Mouse (Mus musculus): ENCODE results near the gene Btbd7. TPM values are rescaled to one million over a fixed set of nuclear protein-coding genes. Genes with fewer than 3 reads are reported as not detected.

The Btbd7 gene
- polyA plus RNA-seq, 1 experiment from 2014 or later: 14.0 TPM

DNA sequence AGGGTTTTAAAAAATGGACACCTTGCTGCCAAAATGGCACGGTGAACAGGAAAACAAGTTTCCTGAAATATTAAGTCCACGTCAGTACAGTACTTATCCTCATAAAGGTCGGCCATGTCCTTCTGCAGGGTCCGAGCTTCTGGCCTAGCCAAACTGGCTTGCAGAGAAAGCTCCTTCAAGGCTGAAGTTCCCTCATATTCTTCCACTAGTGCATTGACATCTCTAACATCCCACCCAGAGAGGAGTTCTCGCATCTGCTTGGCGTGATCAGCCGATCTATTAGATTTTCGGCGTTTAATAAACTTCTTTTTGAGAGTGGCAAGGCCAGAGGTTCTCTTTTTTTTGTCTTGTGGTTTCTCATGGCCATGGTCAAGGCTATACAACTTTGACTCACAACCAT, 40.0 kb downstream of the Btbd7 start:
- no peak overlapping the region for H3K4me3 ChIP-seq
- H3K4me1 ChIP-seq (replicated peaks): no peaks in the 10 kb centered on the region
- 97% methylated on average over 9 of the region's 9 CpGs for WGBS
- H3K9ac ChIP-seq: no peak overlapping the region
- no peak overlapping the region for H3K27ac ChIP-seq (replicated peaks)
- H3K36me3 ChIP-seq: peaks cover 22% of the 10 kb centered on the region
- no peak overlapping the region for H3K4me2 ChIP-seq
- no peaks in the 10 kb centered on the region for H3K9me3 ChIP-seq
- ATAC-seq (ENCODE audit: low read depth): no peak
- no peaks in the 10 kb centered on the region for H3K27me3 ChIP-seq

DNA sequence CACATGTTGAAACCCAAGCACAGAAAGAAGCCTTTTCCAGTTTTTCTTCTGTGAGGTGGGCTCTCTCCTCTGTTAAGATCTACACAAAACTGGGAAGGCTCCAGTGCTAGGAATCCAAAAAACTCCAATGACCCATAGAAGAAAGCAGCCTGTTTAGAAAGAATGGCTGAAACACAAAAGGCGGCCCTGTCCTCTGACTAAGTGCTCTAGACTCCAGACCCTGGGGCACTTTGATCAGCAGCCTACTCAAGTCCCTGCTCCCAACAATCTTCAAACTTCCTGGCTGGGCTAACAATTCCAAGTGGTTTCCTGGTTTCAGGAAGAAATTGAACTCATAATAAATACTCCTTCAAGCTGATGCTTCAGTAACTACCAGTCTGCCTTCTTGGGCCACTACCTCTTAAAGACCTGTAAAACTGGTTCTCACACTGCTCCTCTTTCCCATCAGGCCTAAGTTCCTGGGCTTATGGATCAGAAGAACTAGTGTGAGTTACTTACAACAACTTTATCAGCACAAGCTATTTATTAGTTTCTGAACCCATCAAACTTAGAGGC, 45.4 kb downstream of the Btbd7 start:
- Histone ChIP-seq H3K9ac (no peak overlapping the region), H3K9me3 (no peaks in the 10 kb centered on the region), H3K27ac (replicated peaks) (no peak overlapping the region), H3K36me3 (peaks cover 5% of the 10 kb centered on the region), H3K4me2 (no peak overlapping the region), H3K4me3 (no peak overlapping the region), H3K4me1 (replicated peaks) (no peaks in the 10 kb centered on the region), H3K27me3 (no peaks in the 10 kb centered on the region)
- ATAC-seq (ENCODE audit: low read depth): no peak
- WGBS: 58% methylated on average over 1 of the region's 1 CpGs

DNA sequence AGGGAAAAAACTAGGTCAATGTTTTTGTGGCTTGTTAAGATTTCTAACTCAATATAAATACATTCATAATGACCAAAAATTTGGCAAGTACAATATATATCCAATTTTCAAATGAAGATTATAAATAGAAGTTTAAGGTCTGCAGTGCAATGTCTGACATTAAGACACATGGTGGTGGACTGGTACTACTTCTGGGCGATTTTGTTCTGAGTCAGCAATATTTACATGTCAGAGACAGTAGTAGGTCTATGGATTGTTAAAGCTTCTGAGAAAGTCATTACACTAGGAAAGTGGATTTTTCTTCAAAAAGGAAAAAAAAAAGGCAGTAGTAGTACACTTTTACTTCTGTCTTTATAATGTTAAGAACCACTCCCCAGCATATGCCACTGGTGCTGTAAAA, 46.4 kb downstream of the Btbd7 start:
- Histone ChIP-seq H3K4me2 (no peak overlapping the region), H3K36me3 (no peaks in the 10 kb centered on the region), H3K9ac (no peak overlapping the region), H3K27ac (replicated peaks) (no peak overlapping the region), H3K4me3 (no peak overlapping the region), H3K9me3 (no peaks in the 10 kb centered on the region), H3K27me3 (no peaks in the 10 kb centered on the region), H3K4me1 (replicated peaks) (no peaks in the 10 kb centered on the region)
- ATAC-seq (ENCODE audit: low read depth): no peak
- WGBS: 88% methylated on average over 1 of the region's 1 CpGs

DNA sequence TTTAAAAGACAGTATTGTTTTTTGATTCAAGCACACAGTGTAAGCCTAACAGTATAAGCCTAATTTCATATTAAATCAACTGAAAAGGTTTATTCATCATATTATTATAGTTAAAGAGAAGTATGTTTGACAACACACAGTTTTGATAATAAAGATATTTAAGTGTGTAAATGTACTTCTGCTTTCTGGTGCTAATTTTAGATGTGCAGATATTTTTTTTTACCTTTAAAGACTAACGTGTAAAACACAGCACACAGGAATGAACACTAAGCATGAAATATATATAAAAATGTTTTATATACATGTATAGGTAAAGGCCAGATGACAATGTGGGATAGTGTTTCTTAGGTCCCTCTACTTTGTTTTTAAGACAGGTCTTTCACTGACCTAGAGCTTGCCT, 51.2 kb downstream of the Btbd7 start:
- 96% methylated on average over 1 of the region's 1 CpGs for WGBS
- Histone ChIP-seq H3K9me3 (no peaks in the 10 kb centered on the region), H3K27me3 (no peaks in the 10 kb centered on the region), H3K36me3 (no peaks in the 10 kb centered on the region), H3K4me1 (replicated peaks) (no peaks in the 10 kb centered on the region), H3K4me2 (no peak overlapping the region), H3K4me3 (no peak overlapping the region), H3K9ac (no peak overlapping the region), H3K27ac (replicated peaks) (no peak overlapping the region)
- ATAC-seq (ENCODE audit: low read depth): no peak

DNA sequence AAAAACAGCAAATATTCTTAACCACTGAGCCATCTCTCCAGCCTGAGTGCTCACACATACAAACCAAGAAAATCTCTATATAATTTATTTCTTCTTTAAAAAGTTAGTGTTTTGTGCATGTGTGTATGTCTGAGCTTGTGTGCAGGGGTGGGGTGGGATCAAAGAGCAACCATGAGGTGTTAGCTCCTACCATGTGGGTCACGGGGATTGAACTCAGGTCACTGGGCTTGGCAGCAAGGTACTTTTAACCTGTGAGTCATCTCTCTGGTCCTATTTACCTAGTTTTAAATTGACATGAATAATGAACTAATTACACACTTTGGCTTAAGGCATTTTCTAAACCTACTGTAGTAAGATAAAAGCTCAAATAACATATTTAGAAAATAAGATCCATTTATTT, 51.9 kb downstream of the Btbd7 start:
- no peaks in the 10 kb centered on the region for H3K36me3 ChIP-seq
- no peaks in the 10 kb centered on the region for H3K27me3 ChIP-seq
- WGBS: 93% methylated on average over 1 of the region's 1 CpGs
- H3K4me2 ChIP-seq: no peak overlapping the region
- H3K27ac ChIP-seq (replicated peaks): no peak overlapping the region
- H3K4me1 ChIP-seq (replicated peaks): no peaks in the 10 kb centered on the region
- H3K9me3 ChIP-seq: no peaks in the 10 kb centered on the region
- no peak overlapping the region for H3K9ac ChIP-seq
- no peak overlapping the region for H3K4me3 ChIP-seq
- ATAC-seq (ENCODE audit: low read depth): no peak

DNA sequence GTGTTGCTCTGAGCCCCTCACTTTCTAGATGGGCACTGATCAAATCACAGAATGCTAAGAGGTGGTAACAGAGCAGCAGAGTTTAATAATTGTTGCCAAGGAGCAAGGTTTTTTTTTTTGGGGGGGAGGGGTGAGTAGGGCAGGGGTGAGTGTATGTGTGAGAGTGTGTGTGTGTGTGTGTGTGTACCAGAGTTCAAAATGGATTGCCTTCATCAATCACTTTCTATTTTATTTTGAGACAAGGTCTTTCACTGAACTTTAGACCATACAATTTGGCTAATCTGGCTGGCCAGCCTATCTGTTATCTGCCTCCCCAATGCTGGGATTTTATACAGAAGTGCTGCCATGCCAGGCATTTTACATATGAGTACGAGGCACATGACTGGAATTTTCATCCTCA, 63.4 kb downstream of the Btbd7 start:
- H3K9me3 ChIP-seq: no peaks in the 10 kb centered on the region
- H3K4me1 ChIP-seq (replicated peaks): no peaks in the 10 kb centered on the region
- no peak overlapping the region for H3K27ac ChIP-seq (replicated peaks)
- H3K36me3 ChIP-seq: peaks cover 25% of the 10 kb centered on the region
- H3K4me3 ChIP-seq: no peak overlapping the region
- H3K4me2 ChIP-seq: no peak overlapping the region
- no peaks in the 10 kb centered on the region for H3K27me3 ChIP-seq
- 65% methylated on average over 1 of the region's 1 CpGs for WGBS
- H3K9ac ChIP-seq: no peak overlapping the region
- ATAC-seq (ENCODE audit: low read depth): no peak

DNA sequence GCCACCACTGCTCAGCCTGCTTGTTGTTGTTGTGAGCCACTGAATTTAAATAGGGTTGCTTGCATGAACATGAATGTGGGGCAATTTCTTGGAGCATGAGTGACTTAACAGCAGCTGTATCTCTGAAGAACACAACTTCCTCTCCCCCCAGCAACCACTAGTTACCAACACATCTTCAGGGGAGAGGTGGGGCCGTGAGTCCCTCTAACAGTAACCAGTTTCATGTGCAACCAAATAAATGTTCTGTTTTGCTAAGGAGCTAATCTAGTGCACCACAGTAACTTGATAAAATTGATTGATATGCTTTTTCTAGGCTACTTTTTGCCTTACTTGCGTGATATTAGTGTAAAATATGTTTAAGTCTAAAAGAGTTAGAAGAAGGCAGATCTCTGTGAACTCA, 78.7 kb downstream of the Btbd7 start:
- no peak overlapping the region for H3K9ac ChIP-seq
- H3K9me3 ChIP-seq: no peaks in the 10 kb centered on the region
- H3K27me3 ChIP-seq: no peaks in the 10 kb centered on the region
- no peak overlapping the region for H3K4me2 ChIP-seq
- 94% methylated on average over 2 of the region's 2 CpGs for WGBS
- H3K27ac ChIP-seq (replicated peaks): no peak overlapping the region
- peaks cover 30% of the 10 kb centered on the region for H3K36me3 ChIP-seq
- no peaks in the 10 kb centered on the region for H3K4me1 ChIP-seq (replicated peaks)
- no peak for ATAC-seq (ENCODE audit: low read depth)
- H3K4me3 ChIP-seq: no peak overlapping the region

DNA sequence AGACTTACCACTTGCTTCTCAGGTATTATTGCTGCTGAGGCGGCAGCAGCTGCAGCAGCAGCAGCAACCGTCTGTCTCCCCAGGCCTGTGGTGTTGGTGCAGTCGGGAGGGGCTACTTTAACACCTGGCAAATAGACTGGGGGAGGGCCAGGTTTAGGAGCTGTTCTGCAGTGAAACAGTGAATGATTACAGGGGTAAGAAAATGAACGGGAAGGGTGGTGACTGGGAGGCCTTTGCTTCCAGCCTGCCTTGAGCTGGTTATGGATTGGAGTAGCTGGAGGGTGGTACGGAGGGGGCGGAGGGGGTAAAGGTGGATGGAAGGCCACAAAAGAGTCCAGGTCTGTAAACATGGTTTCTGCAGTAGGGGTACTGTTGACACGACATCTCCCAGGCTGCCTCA, 90.3 kb downstream of the Btbd7 start:
- peaks cover 83% of the 10 kb centered on the region for H3K36me3 ChIP-seq
- no peak overlapping the region for H3K4me2 ChIP-seq
- 91% methylated on average over 7 of the region's 7 CpGs for WGBS
- no peak overlapping the region for H3K4me3 ChIP-seq
- H3K9me3 ChIP-seq: no peaks in the 10 kb centered on the region
- no peak overlapping the region for H3K9ac ChIP-seq
- ATAC-seq (ENCODE audit: low read depth): no peak
- no peaks in the 10 kb centered on the region for H3K27me3 ChIP-seq
- H3K4me1 ChIP-seq (replicated peaks): no peaks in the 10 kb centered on the region
- no peak overlapping the region for H3K27ac ChIP-seq (replicated peaks)

DNA sequence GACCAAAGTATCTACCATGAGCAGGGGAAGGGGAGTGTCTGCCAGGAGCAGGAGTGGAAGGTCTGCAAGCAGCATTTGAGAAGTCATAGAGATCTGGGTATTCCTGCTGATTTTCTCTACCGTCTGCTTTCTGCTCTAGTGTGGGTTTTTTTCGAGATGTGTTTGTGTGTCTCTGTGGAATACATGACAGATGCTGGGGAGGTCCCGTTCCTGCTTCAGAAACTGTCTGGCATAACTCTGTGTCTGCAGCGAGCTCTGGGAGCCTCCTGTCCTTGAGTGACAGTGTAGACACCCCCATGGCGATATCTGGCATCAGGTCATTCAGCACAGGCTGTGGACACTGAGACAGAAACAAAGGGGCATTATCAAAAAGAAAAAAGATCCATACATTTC, 92.7 kb downstream of the Btbd7 start:
- Histone ChIP-seq H3K4me1 (replicated peaks) (no peaks in the 10 kb centered on the region), H3K27ac (replicated peaks) (no peak overlapping the region), H3K27me3 (no peaks in the 10 kb centered on the region), H3K9ac (no peak overlapping the region), H3K4me2 (no peak overlapping the region), H3K4me3 (no peak overlapping the region), H3K9me3 (no peaks in the 10 kb centered on the region), H3K36me3 (peaks cover 75% of the 10 kb centered on the region)
- no peak for ATAC-seq (ENCODE audit: low read depth)
- WGBS: 83% methylated on average over 5 of the region's 5 CpGs

DNA sequence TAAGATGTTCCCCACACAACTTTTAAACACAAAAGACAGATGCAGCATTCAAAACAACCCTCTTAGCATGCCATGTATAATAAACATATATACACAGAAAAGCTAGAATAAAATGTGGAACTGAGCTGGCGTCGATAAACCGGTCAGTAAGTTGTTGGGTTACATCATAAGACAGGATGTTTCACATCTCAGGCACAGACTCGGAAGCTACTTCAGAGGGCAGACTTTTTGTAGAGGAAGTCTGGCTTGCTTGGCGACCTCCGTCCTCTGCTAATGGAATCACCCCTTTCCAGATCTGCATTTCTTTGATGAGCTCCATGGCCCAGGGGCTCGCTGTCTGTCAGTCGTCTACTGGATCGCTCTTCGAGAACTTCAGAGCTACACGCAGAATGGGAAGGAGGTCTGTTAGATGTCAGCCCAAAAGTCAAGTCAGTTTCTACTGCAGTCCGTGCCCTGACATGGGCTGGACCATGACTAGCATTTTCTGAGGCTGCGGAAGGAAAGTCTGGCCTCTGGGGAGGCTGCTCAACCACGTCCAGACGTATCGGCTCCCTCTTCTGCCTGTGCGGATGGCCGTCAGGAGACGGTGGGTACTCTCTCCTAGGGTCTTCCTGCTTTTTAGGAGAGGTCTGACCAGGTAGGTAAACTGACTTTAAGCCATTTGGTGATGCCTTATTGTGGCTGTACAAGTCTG, 93.2 kb downstream of the Btbd7 start:
- Histone ChIP-seq H3K9ac (no peak overlapping the region), H3K4me3 (no peak overlapping the region), H3K27me3 (no peaks in the 10 kb centered on the region), H3K27ac (replicated peaks) (no peak overlapping the region), H3K9me3 (no peaks in the 10 kb centered on the region), H3K36me3 (peaks cover 69% of the 10 kb centered on the region), H3K4me2 (no peak overlapping the region), H3K4me1 (replicated peaks) (no peaks in the 10 kb centered on the region)
- no peak for ATAC-seq (ENCODE audit: low read depth)
- 88% methylated on average over 19 of the region's 19 CpGs for WGBS

DNA sequence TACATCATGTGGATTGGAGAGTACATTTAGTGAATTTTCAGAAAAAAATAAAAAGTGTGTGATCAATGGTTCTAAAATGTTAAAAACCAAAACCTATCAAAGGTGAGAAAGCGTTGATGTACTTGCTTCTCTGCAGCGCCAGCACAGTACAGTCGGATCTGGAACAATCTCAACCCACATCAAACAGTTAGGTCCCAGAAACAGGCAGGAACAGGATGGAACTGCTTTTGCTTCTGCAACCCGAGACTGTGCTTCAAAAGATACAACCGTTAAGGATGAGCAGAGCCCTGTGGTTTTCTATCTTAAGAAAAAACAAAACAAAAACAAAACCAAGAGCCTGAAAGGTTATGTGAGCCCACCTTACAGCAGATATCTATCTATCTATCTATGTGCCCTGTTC, 95.4 kb downstream of the Btbd7 start:
- WGBS: 94% methylated on average over 5 of the region's 5 CpGs
- Histone ChIP-seq H3K9me3 (no peaks in the 10 kb centered on the region), H3K27ac (replicated peaks) (no peak overlapping the region), H3K4me2 (no peak overlapping the region), H3K4me3 (no peak overlapping the region), H3K9ac (no peak overlapping the region), H3K27me3 (no peaks in the 10 kb centered on the region), H3K36me3 (peaks cover 62% of the 10 kb centered on the region), H3K4me1 (replicated peaks) (no peaks in the 10 kb centered on the region)
- no peak for ATAC-seq (ENCODE audit: low read depth)

DNA sequence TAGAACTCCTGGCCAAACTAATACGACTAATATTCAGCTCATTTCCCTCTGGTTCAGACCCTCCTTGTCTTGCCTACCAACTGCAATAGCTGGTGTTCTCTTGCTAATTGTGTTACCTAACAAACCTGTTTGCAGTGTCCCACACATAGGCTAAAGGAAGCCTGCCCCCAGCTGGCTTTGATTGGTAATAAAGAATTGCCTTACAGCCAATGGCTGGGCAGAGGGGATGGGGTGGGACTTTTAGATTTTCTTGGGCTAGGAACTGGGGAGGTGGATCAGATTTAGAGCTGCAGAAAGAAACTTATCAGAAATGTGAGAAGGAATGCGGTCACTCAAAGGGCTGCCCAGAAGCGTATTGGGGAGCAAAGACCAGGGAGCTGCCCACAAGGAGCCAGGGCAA, 98.8 kb downstream of the Btbd7 start:
- Histone ChIP-seq H3K9me3 (no peaks in the 10 kb centered on the region), H3K27me3 (no peaks in the 10 kb centered on the region), H3K27ac (replicated peaks) (no peak overlapping the region), H3K9ac (no peak overlapping the region), H3K4me3 (no peak overlapping the region), H3K4me2 (no peak overlapping the region), H3K36me3 (peaks cover 65% of the 10 kb centered on the region), H3K4me1 (replicated peaks) (no peaks in the 10 kb centered on the region)
- no peak for ATAC-seq (ENCODE audit: low read depth)
- 55% methylated on average over 3 of the region's 3 CpGs for WGBS

DNA sequence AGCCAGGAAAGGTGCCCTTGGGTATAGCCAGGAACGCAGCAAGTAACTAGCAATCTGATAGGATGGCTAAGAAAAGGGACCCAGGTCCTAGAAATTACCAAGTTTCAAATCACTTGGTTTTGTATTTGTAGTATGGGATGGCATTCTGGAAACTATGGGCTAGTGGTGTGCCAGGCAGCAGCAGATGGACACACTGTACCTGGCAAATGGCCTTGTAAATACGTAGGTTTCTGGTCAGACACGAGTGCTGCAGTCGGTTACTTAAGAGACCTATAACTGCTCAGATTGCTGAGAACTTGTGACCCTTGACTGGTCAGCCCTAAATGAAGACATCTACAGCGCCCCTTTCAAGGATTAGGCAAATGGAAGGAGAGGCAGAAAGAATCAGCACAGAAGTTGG, 100.1 kb downstream of the Btbd7 start:
- H3K4me2 ChIP-seq: no peak overlapping the region
- no peaks in the 10 kb centered on the region for H3K27me3 ChIP-seq
- no peaks in the 10 kb centered on the region for H3K9me3 ChIP-seq
- no peaks in the 10 kb centered on the region for H3K4me1 ChIP-seq (replicated peaks)
- H3K36me3 ChIP-seq: peaks cover 65% of the 10 kb centered on the region
- no peak for ATAC-seq (ENCODE audit: low read depth)
- no peak overlapping the region for H3K9ac ChIP-seq
- no peak overlapping the region for H3K27ac ChIP-seq (replicated peaks)
- H3K4me3 ChIP-seq: no peak overlapping the region
- WGBS: 90% methylated on average over 5 of the region's 5 CpGs

Data from neural tube, embryonic 13.5 days (tissue).